In genomic region chr19:16231584-16231983, GRCm38 (mm10) we compare ENCODE assay signal across 23 mouse cellular contexts.
"Had no signal": no experiment of that assay in that cellular context is flagged by ENCODE, and none has a peak within 500 bp of the region (broad histone marks: within the 10 kb centered on the region; RNA-seq: fewer than 3 reads in every experiment).

No protein-coding gene starts in this region.

- H3K27me3 ChIP-seq: hindbrain, embryonic 12.5 days; intestine, embryonic 15.5 days; limb, embryonic 13.5 days; limb, embryonic 15.5 days; liver, embryonic 12.5 days had no signal

- H3K4me3 ChIP-seq: gastrocnemius, adult 2 months; heart, adult 2 months; hindbrain, embryonic 10.5 days; hindbrain, embryonic 12.5 days; intestine, embryonic 15.5 days; layer of hippocampus, adult 2 months; left cerebral cortex, adult 2 months; limb, embryonic 13.5 days; limb, embryonic 15.5 days; liver, embryonic 12.5 days had no signal

- H3K4me2 ChIP-seq: heart, embryonic 11.5 days; hindbrain, embryonic 12.5 days; hindbrain, embryonic 14.5 days; intestine, embryonic 15.5 days; limb, embryonic 13.5 days; limb, embryonic 15.5 days; liver, embryonic 12.5 days had no signal

- ATAC-seq: hindbrain, embryonic 16.5 days; inflammation-experienced regulatory T-cells, adult 6 months; intestine, embryonic 15.5 days; intestine, postnatal 0 days; liver, embryonic 12.5 days had no signal

- H3K4me1 ChIP-seq: hindbrain, embryonic 10.5 days; hindbrain, embryonic 12.5 days; intestine, embryonic 15.5 days; limb, embryonic 13.5 days; limb, embryonic 15.5 days; liver, embryonic 12.5 days had no signal

- H3K9ac ChIP-seq: hindbrain, embryonic 12.5 days; hindbrain, embryonic 14.5 days; intestine, embryonic 15.5 days; limb, embryonic 13.5 days; limb, embryonic 15.5 days; liver, embryonic 12.5 days had no signal

- H3K27ac ChIP-seq: gastrocnemius, adult 2 months; heart, adult 2 months; hindbrain, embryonic 10.5 days; hindbrain, embryonic 12.5 days; hindbrain, embryonic 14.5 days; intestine, embryonic 15.5 days; layer of hippocampus, adult 2 months; left cerebral cortex, adult 2 months; limb, embryonic 13.5 days; limb, embryonic 15.5 days; liver, embryonic 12.5 days had no signal

- DNase-seq: gastrocnemius, adult 2 months; gastrocnemius, postnatal 10 days; gastrocnemius, postnatal 25 days; heart, adult 2 months; heart, postnatal 10 days; heart, postnatal 4 days; kidney, adult 18-20 months; kidney, postnatal 10 days; kidney, postnatal 4 days; left cerebral cortex, postnatal 4 days had no signal

- H3K9me3 ChIP-seq: hindbrain, embryonic 10.5 days; hindbrain, embryonic 12.5 days; intestine, embryonic 15.5 days; limb, embryonic 13.5 days; limb, embryonic 15.5 days; liver, embryonic 12.5 days had no signal

- H3K36me3 ChIP-seq: hindbrain, embryonic 12.5 days; intestine, embryonic 15.5 days; limb, embryonic 15.5 days; liver, embryonic 12.5 days had no signal
